In the genomic region with DNA sequence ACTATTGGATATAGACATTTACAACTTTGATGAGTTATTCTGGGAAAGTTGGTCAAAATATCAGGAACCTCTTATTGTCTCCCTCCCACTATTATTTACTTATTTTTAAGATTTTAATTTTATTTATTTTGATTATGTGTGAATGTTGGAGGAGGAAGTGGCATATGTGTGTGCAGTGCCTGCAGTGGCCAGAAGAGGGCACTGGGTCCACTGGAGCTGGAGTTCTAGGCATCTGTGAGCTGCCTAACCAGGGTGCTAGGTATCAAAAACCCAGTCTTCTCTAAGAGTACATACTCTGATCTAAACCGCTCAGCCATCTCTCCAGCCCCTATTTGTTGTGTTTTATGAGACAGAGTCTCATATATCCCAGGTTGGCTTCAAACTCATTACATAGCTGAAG, we compare ENCODE assay signal across 14 mouse cellular contexts. TPM values are rescaled to one million over a fixed set of nuclear protein-coding genes. Genes with fewer than 3 reads are reported as not detected.
DNase-seq lines count a peak whose midpoint lies in the region; ATAC-seq and TF ChIP-seq lines count a peak whose summit lies in the region.
"Had no signal": no experiment of that assay in that cellular context is flagged by ENCODE, and none has a peak within 500 bp of the region (broad histone marks: within the 10 kb centered on the region; RNA-seq: fewer than 3 reads in every experiment).

No protein-coding gene starts in this region.

- TF ChIP-seq POLR2A in heart, adult 2 months (IDR thresholded peaks at IDR 0.05; ENCODE audit: insufficient read depth, low read depth, low read length), result no peak
- no peak for TF ChIP-seq POLR2A in small intestine, adult 2 months (IDR thresholded peaks at IDR 0.05; ENCODE audit: low read depth, low read length)

- no peaks in the 10 kb centered on the region for H3K27me3 ChIP-seq in heart, adult 2 months (ENCODE audit: control insufficient read depth, insufficient read depth, low read length)
- H3K27me3 ChIP-seq in heart, embryonic 10.5 days (ENCODE audit: insufficient read depth, poor library complexity, severe bottlenecking), result peaks cover 8% of the 10 kb centered on the region; the same call in 1 of the 2 replicates
- no peaks in the 10 kb centered on the region for H3K27me3 ChIP-seq in small intestine, adult 2 months (ENCODE audit: control insufficient read depth, insufficient read depth, low read length)
- H3K27me3 ChIP-seq: heart, embryonic 15.5 days had no signal

- no peak overlapping the region for H3K4me3 ChIP-seq in heart, adult 2 months
- no peak overlapping the region for H3K4me3 ChIP-seq in heart, embryonic 10.5 days
- H3K4me3 ChIP-seq in small intestine, adult 2 months (ENCODE audit: low read depth, low read length), result no peak overlapping the region
- H3K4me3 ChIP-seq: heart, embryonic 15.5 days had no signal

- H3K9me3 ChIP-seq in heart, embryonic 10.5 days, result no peaks in the 10 kb centered on the region
- H3K9me3 ChIP-seq: heart, embryonic 15.5 days had no signal

- TF ChIP-seq EP300 in heart, adult 2 months (IDR thresholded peaks at IDR 0.05; ENCODE audit: insufficient read depth, low read depth, low read length), result no peak

- peaks cover 2% of the 10 kb centered on the region for H3K4me1 ChIP-seq in heart, adult 2 months (ENCODE audit: control insufficient read depth, insufficient read depth, low read length)
- H3K4me1 ChIP-seq in heart, embryonic 10.5 days, result peaks cover 20% of the 10 kb centered on the region
- peaks cover 11% of the 10 kb centered on the region; the same call in 1 of the 2 replicates for H3K4me1 ChIP-seq in small intestine, adult 2 months (ENCODE audit: control insufficient read depth, insufficient read depth, insufficient read length, low read length)

- no peak for ATAC-seq in frontal cortex, adult (ENCODE audit: low TSS enrichment)

- no peak overlapping the region for H3K27ac ChIP-seq in heart, adult 2 months
- no peak overlapping the region for H3K27ac ChIP-seq in heart, embryonic 10.5 days
- peak overlapping the region; percentile 11; the same call in 1 of the 2 replicates for H3K27ac ChIP-seq in small intestine, adult 2 months (ENCODE audit: insufficient read depth, low read depth, low read length)
- H3K27ac ChIP-seq: heart, embryonic 15.5 days had no signal

- DNase-seq in heart, adult 2 months, result no peak
- DNase-seq in heart, embryonic 10.5 days (ENCODE audit: low spot score), result no peak
- DNase-seq in retina, embryonic 14.5 days (ENCODE audit: low spot score), result peak; percentile 23
- DNase-seq in retina, postnatal 1 day, result no peak
- DNase-seq in T-cell, adult 2 months (ENCODE audit: low spot score), result peak; percentile 34
- no peak for DNase-seq in adrenal gland, postnatal 25 days
- DNase-seq: kidney, adult 18-20 months had no signal

- 100% methylated on average over 1 of the region's 1 CpGs for WGBS in heart, adult 2 months
- WGBS in heart, embryonic 10.5 days, result 100% methylated on average over 1 of the region's 1 CpGs
- WGBS in small intestine, adult 2 months, result 94% methylated on average over 1 of the region's 1 CpGs

- intact Hi-C loops in heart, adult 2 months (cut with DNase I), result no loop called here

- no peak overlapping the region for H3K9ac ChIP-seq in heart, adult 2 months (ENCODE audit: low read depth, low read length)
- H3K9ac ChIP-seq: heart, embryonic 15.5 days had no signal

- TF ChIP-seq CTCF in heart, adult 2 months (IDR thresholded peaks at IDR 0.05), result peak; percentile 62
- TF ChIP-seq CTCF in small intestine, adult 2 months (IDR thresholded peaks at IDR 0.05; ENCODE audit: extremely low read depth, insufficient read length, insufficient replicate concordance, low read depth, low read length), result peak; percentile 57; the same call in 1 of the 2 replicates

- H3K36me3 ChIP-seq in heart, adult 2 months (ENCODE audit: control insufficient read depth, insufficient read depth, low read length), result no peaks in the 10 kb centered on the region
- H3K36me3 ChIP-seq in heart, embryonic 10.5 days, result no peaks in the 10 kb centered on the region
- peaks cover 7% of the 10 kb centered on the region for H3K36me3 ChIP-seq in small intestine, adult 2 months (ENCODE audit: control insufficient read depth, insufficient read depth, low read length)
- H3K36me3 ChIP-seq: heart, embryonic 15.5 days had no signal

- 0 out of 2 replicates have a peak, but pooled peaks cover 2% of the 10 kb centered on the region for H3K79me2 ChIP-seq in heart, adult 2 months (replicated peaks; ENCODE audit: control insufficient read depth, insufficient read depth, low read length)

RNA-seq across cellular contexts. Expression of gene Mon1a, which starts 3.1 kb away (rescaled TPM):
- 10 to 100 TPM; 11.0 to 11.2 TPM for total RNA-seq in heart, adult 2 months (2021)
- polyA plus RNA-seq in heart, adult 2 months (2012; rRNA removed), result 15.1 and 16.0 TPM in 2 replicates
- 10.7 and 10.8 TPM in 2 replicates for polyA plus RNA-seq in heart, embryonic 10.5 days (2016; fragmentation: Nextera tagmentation; extraction: Ambion mirVana)
- polyA plus RNA-seq in small intestine, adult 2 months (2012; rRNA removed), result 59.0 and 147 TPM in 2 replicates
- 15.8 and 18.9 TPM in 2 replicates for total RNA-seq in adrenal gland, postnatal 25 days (2021)

RNA-seq across cellular contexts. Expression of gene Mst1r, which starts 15.7 kb away (rescaled TPM):
- 1 to 10 TPM; 3.1 to 3.3 TPM for total RNA-seq in heart, adult 2 months (2021)
- 11.3 and 12.5 TPM in 2 replicates for polyA plus RNA-seq in heart, adult 2 months (2012; rRNA removed)
- 3.8 and 4.1 TPM in 2 replicates for polyA plus RNA-seq in heart, embryonic 10.5 days (2016; fragmentation: Nextera tagmentation; extraction: Ambion mirVana)
- 46.4 and 94.7 TPM in 2 replicates for polyA plus RNA-seq in small intestine, adult 2 months (2012; rRNA removed)
- total RNA-seq in adrenal gland, postnatal 25 days (2021), result 8.3 and 18.7 TPM in 2 replicates
- total RNA-seq: megakaryocyte-erythroid progenitor cell, adult 5-6 weeks had no signal

RNA-seq across cellular contexts. Expression of gene Rbm6, which starts 18.0 kb away (rescaled TPM):
- total RNA-seq in heart, adult 2 months (2021), result 10 to 100 TPM; 29.8 to 31.2 TPM
- polyA plus RNA-seq in heart, adult 2 months (2012; rRNA removed), result 8.3 and 18.1 TPM in 2 replicates
- 59.6 and 67.1 TPM in 2 replicates for polyA plus RNA-seq in heart, embryonic 10.5 days (2016; fragmentation: Nextera tagmentation; extraction: Ambion mirVana)
- polyA plus RNA-seq in small intestine, adult 2 months (2012; rRNA removed), result 4.2 and 16.4 TPM in 2 replicates
- 71.3 and 72.9 TPM in 2 replicates for total RNA-seq in adrenal gland, postnatal 25 days (2021)

RNA-seq across cellular contexts. Expression of gene Actl11, which starts 37.2 kb away (rescaled TPM):
- not detected for total RNA-seq in heart, adult 2 months (2021)
- 0.09 and 0.14 TPM in 2 replicates for polyA plus RNA-seq in heart, adult 2 months (2012; rRNA removed)
- polyA plus RNA-seq in heart, embryonic 10.5 days (2016; fragmentation: Nextera tagmentation; extraction: Ambion mirVana), result not detected in 2 replicates
- polyA plus RNA-seq in small intestine, adult 2 months (2012; rRNA removed), result not detected in 2 replicates
- total RNA-seq in adrenal gland, postnatal 25 days (2021), result not detected in 2 replicates
- total RNA-seq: left cerebral cortex, postnatal 36 days; megakaryocyte-erythroid progenitor cell, adult 5-6 weeks had no signal
- polyA plus RNA-seq: frontal cortex, adult 2 months; heart, embryonic 15.5 days; neural tube, embryonic 14.5 days had no signal

RNA-seq across cellular contexts. Expression of gene Camkv, which starts 44.5 kb away (rescaled TPM):
- total RNA-seq in heart, adult 2 months (2021), result not detected
- polyA plus RNA-seq in heart, adult 2 months (2012; rRNA removed), result 0.02 and 0.06 TPM in 2 replicates
- 0.79 and 2.3 TPM in 2 replicates for polyA plus RNA-seq in heart, embryonic 10.5 days (2016; fragmentation: Nextera tagmentation; extraction: Ambion mirVana)
- 0.35 TPM in 1 of 2 replicates, not detected in the other for polyA plus RNA-seq in small intestine, adult 2 months (2012; rRNA removed)
- total RNA-seq in adrenal gland, postnatal 25 days (2021), result 2.4 and 3.1 TPM in 2 replicates

Comparison
In these comparisons a context has a peak if more than half of its experiments do, and no peak if none do; other contexts are left out.
1. DNase-seq: peak in retina, embryonic 14.5 days (single experiment) and T-cell, adult 2 months (single experiment); none in heart, adult 2 months (0 of 2), heart, embryonic 10.5 days (single experiment), retina, postnatal 1 day (single experiment) and adrenal gland, postnatal 25 days (single experiment).